Mouse (Mus musculus) adrenal gland, postnatal 14 days (tissue): ENCODE measurements at regions not wholly inside any gene's neighbourhood (a gene's known extent, or its start where the extent isn't known, plus 50 kb on each side); places are given as distances from the start of the nearest gene placed in this dataset.

Experiments used
- DNase-seq: peaks from one replicate; pipeline ENCODE4 v3.0.0; 2021; ENCODE audit warnings: mixed read lengths

DNA sequence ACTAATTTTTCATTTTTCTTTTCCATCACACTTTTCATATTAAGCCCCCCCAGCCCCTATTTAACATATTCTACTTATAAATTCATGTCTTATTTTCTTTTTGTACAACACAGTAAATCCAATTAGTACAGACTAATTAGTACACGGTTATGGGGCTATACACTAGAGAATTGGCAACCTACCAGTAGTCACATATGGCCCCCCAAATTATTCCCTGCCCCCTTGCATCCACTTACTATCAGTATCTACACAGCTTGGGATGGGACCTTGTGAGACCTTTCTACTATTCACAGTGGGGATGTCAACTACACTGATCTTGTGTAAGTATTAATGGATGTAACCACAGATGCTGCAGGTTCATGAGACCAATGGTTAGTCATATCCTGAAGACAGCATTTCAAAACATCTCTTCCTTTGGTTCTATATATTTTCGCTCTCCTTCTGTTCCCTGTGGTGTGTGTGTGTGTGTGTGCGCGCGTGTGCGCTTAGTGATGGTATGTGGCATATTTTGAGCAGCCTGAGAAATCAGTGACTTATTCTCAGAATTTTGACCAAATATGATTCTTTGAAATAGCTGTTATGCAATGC, 732.9 kb upstream of the Zeb2 start:
- DNase-seq, result no peak

DNA sequence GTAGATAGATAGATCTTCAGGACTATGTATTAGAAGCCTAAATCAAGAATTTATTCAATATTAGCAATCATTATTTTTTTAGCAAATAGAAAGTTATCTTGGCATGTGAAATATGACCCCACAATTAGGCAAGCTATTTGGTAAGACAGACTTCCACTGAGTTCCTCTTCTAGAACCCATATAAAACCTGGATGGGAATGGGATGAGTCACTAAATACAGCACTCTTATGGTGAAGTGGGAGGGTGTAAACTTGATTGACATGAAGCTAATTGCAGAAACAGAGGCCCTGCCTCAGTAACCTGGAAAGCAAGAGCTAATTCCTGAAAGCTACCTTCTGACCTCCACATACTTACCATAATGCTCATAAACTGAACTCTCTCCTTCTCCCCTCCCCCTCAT, 723.2 kb upstream of the Zeb2 start:
- no peak for DNase-seq

DNA sequence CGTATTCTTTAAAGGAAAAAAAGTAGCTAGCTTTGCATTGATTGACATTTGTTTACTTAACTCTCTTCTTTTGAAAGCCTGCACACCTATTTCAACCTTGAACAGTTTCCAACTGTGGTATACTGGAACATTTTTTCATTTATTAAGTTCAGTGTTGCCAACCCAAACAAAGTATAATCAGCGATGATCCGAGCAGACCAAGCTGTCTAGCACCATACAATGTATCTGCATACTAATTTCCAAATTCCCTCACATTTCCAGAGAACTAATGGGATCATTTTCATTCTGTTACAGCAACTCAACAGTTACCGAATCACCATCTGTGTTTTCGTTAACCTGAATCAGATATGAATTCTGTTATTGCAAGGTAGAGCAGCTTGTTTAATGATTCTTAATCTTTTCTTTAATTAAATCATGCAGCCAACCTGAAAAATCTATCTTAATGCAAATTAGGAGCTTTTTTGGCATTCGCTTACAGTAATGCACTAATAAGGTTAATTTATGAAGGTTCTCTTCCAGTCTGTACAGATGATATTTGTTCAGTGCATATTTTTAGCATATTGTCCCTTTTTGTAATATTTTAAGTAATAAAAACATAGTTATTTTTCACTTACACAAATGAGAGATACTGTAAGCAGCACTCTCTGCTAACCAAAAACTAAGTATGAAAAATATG, 719.5 kb upstream of the Zeb2 start:
- DNase-seq, result no peak

DNA sequence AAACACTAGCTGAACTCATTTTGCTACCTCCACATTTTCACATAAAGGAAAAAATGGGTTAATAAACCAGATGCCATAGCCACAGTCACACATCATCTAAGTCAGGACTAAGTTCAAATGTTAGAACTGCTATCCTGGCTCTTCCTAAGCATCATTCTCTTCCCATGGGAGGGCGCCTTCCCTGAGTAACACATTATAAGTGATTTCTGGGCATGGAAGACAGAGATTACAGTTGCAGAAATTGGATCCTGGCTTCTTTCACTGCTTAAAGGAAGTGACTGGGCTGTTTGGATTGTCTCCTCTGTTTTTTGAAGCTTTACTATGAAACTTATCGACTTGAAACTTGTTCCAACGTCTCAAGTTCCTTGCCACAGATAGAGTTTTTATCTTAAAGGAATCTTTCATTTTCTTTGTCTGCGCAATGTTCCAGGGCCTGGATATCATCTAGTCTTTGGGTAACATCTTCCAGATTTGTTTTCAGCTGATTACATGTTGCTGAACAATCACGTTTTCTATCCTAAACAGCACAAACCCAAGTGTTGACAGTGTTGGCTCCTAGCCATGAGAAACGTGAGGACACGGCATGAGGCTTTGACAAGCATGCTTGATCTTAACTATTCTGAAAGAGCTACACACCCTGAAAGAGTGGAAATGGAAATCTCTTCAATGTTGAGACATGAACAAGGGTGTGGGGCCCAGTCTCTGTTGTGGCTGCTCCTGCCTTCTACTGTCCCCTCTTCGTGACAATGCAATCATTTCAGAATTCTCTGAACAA, 700.9 kb upstream of the Zeb2 start:
- no peak for DNase-seq

DNA sequence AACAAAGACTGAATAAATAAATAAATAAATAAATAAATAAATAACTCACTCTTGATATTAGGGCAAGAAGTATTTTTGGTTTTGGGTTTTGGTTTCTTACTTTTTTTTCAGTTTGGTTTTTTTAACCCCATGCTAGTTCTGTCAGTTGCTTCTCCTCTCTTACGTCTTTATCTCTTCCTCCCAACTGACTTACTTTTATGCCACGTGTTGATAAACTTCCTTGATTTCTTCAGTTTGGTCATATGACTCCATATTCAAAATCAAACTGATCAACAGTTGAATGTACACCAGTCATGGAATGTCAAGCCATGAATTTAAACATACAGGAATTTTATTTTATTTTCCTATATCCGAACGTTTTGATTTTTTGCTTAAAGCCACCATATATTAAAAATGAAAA, 697.5 kb upstream of the Zeb2 start:
- DNase-seq, result no peak

DNA sequence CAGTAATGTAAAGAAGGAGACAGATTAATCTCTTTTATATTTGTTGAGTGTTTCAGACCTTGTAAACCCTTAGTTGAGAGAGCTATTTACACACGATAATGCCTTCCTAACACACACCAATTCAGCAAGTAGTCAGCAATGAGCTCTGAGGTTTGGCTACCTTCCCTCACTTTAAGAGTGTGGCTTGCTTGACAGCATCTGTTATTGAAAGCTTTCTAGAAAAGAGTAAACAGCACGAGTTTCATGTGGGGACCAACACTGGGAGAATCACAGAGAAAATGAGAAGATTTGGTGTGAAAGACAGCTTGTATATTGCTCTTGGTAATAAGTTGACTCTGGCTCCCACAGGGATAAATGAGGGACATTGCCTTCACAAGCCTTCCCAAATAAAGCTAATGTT, 688.1 kb upstream of the Zeb2 start:
- DNase-seq, result no peak

DNA sequence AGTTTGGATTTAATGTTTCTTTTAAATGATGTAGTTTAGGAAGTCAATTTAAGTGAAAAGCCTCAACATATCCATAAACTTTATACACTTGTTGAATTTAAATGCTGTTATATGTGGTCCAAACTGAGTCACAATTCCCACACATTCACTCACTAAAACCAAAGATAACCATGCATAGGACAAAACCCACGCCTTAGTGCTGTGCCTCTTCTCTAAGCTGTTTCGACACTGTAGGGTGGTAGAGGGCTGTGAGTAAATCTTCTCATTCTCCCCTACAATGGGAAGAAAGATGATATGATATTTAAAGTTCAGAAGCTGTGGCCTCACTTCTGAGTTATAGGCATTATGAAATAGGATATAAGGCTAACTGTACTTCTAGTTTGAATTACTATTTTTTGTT, 682.9 kb upstream of the Zeb2 start:
- no peak for DNase-seq

DNA sequence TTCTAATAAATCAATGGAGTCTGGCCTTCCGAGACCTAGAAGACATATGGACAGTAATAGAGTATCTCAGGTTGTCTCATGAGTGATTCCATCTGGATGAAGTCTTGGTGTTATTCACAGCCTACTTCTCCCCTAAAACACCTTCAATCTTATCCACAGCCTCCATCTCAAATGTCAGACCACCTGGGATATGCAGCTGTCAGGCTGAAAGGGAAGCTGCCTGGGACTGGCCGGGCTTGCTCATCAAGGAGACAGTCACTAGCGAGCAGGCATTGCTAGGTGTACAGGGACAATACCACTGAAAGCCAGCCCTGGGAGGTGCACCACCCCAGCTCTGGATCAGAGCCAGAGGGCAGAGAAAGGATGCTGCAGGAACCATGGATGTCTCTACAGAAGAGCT, 676.4 kb upstream of the Zeb2 start:
- DNase-seq, result no peak

DNA sequence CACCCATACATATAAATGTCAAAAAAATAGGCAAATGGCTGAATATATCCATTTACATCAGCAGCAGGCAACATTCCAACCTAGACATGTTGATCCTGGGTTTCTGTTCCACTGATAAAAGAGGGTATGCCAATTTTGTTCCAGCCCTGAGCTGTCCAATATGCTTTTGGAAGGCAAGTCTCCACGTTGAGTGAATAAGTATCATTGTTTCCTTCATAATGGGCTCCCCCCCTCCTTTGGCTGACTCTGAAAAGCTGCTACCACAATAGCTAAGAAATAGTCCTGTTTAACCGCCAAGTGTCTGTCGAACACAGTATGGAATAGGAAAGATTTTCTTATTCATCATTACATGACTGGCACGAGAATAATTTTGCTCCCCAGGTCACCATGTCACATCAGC, 672.5 kb upstream of the Zeb2 start:
- DNase-seq, result no peak

DNA sequence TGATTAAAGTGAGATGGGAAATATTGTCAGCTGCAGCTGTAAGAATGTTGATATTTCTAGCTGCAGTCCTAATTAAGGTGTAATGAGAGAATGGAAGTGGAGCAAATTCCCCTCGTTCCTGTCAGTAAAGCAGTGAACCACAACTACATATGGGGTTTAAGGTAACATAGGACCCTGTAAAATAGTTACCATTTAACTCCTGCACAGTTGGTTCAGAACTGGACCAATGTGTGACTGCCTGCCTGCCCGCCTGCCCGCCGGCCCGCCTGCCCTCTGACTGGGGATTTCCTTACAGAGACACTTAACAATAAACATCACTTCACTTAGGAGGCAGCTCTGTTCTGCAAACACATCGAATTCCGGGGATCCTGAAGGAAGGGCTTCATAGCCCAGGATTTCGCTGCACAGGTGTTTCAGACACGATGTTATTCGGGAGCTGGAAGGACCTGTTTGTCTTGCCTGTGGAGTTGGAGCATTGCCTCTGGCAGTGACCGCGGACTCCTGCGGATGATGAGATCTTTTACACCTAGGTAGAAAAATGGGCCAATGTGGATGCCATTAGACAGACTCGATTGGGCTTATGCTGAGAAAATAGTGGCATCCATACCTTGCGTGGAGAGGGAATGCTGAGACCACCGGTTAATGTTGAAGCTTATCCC, 670.7 kb upstream of the Zeb2 start:
- DNase-seq, result no peak

DNA sequence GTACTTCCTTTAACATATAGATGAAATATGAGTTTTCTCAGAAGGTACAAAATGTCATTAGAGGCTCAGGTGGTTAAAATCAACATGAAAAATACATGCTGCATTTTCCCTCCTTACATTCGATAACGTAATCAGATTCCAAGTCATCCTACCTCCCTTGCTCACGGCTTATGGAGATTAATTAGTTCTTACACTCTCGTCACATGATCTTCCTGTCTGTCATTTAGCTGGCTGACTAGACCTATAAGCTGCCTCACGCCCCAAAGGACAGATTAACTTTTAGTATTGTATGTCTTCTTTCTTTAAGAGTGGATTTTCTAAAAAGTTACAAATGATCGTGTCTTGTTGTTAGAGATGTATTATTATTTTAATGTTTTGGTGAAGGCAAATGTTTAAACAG, 669.6 kb upstream of the Zeb2 start:
- DNase-seq, result no peak

DNA sequence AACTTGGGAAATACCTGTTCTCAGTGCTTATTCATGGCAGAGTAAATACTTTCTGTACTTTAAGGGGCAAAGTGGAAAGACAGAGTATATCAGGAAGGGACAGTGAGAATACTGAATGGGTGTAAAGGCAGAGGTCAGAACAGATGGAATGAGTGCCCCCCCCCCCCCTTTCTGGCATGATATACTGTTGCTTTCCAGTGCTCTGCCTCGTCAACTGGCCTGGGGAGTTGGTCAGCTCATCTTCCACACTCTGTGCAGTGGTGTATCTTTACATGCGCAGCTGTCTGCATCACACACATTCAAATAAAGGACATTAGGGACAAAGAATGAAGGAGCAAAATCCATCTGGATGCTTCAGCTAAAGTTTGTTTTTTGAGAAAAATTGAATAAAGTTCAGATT, 668.5 kb upstream of the Zeb2 start:
- DNase-seq, result no peak

DNA sequence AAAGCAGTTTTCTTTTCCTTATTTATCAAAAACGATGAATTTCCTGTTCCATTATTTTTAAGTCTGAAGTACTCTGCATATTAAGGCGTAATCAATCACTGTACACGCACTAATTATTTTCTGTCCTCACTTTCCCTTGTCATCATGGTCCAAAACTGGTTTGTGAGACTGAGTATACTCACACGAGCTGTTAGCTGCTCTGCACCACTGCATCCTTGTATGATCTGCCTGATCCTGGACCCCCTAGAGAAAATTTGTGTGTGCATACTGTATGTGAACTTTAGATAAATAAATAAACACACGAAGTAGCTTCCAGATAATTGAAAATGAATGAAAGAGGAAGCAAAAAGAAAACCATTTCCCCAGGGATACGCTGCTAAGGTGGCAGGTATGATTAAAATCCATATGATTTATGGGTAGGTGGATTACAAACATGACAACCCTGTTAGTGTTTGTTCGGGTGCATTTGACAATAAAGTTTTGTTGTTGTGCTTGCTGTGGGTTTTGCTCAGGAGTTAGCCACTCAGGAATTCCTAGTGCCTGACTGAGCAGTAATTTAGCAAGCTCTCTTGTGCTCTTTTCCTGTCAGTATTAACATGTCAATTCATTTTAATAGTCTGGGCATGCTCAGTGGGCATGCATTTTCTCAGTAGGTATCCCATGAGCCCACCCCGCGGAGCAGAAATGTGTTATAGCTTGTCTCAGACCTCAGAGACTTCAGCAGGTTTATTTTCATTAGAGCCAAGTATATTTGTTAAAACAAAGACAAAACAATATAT, 666.6 kb upstream of the Zeb2 start:
- DNase-seq, result no peak

DNA sequence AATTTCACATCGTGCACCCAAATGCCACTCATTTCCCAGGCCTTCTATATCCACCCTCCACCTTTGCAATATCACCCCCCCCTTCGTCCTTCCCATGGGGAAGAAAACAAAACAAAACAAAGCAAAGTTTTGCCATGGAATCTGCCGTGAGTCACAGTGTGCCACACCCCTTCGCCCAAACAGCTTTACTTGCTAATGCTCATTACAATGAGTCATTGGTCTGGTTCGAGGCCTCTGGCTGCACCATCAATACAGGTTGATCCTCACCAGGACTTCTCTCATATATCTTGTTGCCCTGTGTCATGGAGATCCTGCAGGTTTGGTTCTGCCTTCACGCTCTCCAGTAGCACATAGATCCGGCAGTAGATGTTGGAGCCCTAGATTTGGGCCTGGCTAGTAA, 660.3 kb upstream of the Zeb2 start:
- no peak for DNase-seq

DNA sequence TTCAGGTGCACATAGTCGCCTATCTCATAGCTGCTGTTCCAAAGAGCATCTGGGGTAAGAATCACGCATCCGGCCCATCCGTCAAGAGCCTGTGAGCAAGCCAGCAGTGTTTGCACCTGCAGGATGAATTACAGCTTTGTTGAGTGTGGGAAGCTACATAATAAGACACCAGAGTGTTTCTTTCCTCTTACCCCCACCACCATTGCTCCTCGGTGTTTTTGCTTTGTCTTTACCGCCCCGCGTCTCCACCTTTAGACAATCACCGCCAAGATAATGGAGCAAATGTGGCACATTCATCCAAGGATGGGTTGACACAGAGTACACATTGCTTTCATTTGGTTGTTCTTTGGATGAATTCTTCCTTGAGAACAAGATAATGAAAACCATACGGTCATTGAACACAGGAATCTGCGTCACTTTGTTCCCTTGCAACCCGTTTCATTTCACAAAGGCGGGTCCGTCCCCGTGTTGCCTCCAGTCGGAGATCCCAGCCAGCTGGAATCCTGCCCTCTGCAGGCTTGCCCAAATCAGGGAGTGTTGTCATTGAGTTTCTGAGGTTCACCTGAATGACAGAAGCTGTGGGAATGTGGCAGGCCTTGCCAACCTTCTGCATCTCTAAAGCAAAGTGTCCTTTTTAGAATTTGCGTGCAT, 659.4 kb upstream of the Zeb2 start:
- DNase-seq, result peak; percentile 40

DNA sequence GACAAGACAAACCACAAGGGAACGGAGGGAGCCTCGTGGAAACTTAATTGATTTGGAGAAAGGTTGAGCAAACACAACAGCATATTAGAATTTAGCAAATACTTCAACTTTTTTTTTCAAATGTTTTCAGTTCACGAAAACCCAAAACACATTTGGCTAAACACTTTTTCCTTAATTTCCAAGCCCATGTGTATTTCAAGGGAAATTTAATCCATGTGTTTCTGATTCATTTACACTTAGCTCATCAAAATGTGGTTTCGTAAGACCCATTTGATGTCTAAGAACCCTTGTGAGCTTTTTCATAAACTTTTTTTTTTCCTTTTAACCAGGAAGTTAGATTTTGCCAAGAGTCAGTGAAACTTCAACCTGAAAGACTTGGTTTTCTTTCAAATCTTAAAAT, 658.5 kb upstream of the Zeb2 start:
- no peak for DNase-seq

DNA sequence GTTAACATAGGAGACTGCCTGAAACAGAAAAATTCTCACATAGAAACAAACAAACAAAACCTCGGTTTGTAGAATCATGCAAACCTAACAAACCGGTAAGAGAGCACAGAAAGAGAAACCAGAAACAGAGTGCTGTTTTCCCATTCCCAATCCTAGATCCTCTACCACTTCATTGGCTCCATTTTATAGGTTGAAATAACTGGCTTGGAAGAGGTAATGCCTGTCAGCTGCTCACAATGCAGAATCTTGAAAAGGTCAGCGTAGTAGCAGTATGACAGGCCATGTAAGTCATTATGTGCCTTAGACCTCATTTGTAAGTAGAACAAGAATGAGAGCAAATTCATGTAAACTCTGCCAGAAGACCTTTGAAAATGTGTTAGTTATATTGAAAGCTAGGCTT, 657.2 kb upstream of the Zeb2 start:
- no peak for DNase-seq

DNA sequence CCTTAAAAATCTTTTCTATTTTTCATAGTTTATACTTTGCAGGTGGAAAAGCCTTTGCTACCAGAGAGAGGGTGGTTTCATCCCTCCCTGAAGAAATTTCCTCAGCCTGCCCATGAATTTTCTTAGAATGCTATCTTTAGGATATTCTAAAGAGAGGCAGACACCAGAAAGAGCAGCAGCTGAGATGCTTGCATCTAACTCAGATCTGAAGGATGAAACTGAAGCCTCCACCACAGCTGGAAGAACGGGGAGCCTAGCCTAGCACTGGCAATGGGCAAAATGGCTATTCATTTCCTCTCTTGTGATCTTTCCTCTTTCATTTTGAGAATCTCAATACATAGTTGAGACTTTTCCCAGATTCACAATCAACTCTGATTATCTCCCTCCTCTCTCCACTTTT, 640.0 kb upstream of the Zeb2 start:
- no peak for DNase-seq

DNA sequence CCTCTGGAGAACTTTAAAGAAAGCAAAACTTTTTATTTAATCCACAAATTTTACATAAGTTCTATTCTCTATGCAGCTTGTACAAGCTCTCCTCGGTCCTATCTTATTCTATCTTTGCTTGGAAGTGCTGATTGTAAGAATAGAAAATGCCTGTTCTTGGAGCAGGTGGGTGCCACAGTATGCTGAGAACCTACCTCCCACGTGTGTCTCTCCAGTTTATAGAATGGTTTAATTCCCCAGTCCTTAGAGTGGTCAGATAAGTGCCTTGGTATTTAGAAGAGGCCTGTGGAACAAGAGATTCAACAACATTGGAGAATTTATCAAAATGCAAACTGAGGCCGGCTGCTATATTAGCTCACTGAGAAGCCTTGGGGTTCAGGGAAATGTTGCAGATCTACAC, 639.2 kb upstream of the Zeb2 start:
- no peak for DNase-seq

DNA sequence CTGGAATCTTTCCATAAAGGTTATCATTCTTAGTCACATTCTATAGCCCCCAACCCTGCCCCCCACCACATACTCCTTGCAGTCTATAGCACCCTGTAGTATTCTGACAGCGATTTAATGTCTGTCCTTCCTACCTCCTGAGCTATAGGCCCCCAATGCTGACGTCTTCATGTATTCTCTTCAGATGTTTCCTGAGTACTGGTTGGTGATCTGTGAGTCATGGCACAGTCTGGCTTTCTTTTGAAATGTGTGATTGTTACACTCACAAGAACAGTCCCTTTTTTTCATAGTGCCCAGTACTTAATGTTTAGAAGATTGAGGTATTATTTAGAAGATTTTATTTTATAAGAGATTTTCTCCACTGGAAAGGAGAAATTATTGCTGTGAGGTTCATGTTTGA, 634.6 kb upstream of the Zeb2 start:
- DNase-seq, result no peak

DNA sequence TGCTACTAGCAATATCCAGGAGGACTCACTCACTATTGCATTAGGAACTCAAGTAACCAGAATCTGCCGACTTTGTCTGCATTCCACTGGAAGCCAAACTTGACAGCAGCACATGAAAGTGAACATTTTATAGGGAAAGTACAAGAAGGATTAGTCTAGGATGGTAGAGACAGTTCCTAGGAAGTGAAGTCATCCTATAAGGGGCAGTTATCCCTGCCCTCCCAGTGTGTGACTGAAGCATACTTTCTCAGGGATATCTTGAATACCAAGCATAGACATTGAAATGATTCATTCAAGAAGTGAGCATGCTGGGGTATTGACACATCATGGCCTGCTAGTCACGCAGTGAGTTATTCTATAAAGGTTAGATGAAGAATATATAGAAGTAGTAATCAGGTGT, 632.2 kb upstream of the Zeb2 start:
- DNase-seq, result no peak
